Mouse (Mus musculus) neural tube, embryonic 11.5 days (tissue): ENCODE measurements around the gene Ceacam1. TPM values are rescaled to one million over a fixed set of nuclear protein-coding genes. Genes with fewer than 3 reads are reported as not detected.
"Not testable (repeated sequence)": the region's sequence is repeated elsewhere in the genome, so short reads cannot be mapped to it uniquely, and the experiment has no call there.

Experiments
- ATAC-seq: fragments of 200-750 bp; cut with Nextera tagmentation; 2 replicates; pipeline ENCODE4 v1.8.0; 2017; ENCODE audit warnings: moderate number of reproducible peaks, mild to moderate bottlenecking, moderate TSS enrichment, moderate library complexity; ENCODE audit not compliant: insufficient read depth, low FRiP score, low TSS enrichment
- DNase-seq: peaks from one replicate; pipeline ENCODE4 v3.0.0-alpha.2; 2015; ENCODE audit warnings: low spot score
- H3K27ac ChIP-seq: fragments of 300-500 bp; sonication (generic); 2 replicates; pipeline ENCODE4 v1.5.1; 2014; ENCODE audit warnings: low read depth, mild to moderate bottlenecking, low read length
- H3K27me3 ChIP-seq: fragments of 300-500 bp; sonication (generic); 2 replicates; pipeline ENCODE4 v1.6.1; 2014; ENCODE audit warnings: mild to moderate bottlenecking, low read length, mixed read lengths; ENCODE audit not compliant: control insufficient read depth, insufficient read depth
- H3K36me3 ChIP-seq: fragments of 300-500 bp; sonication (generic); 2 replicates; pipeline ENCODE4 v1.6.1; 2014; ENCODE audit warnings: mild to moderate bottlenecking, low read length, moderate library complexity, mixed read lengths; ENCODE audit not compliant: control insufficient read depth, insufficient read depth
- H3K4me1 ChIP-seq: fragments of 300-500 bp; sonication (generic); 2 replicates; pipeline ENCODE4 v1.6.1; 2014; ENCODE audit warnings: low read length, mixed read lengths; ENCODE audit not compliant: control insufficient read depth, insufficient read depth
- H3K4me2 ChIP-seq: fragments of 300-500 bp; sonication (generic); 2 replicates; pipeline ENCODE4 v1.6.1; 2014; ENCODE audit warnings: low read depth, mild to moderate bottlenecking, moderate library complexity
- H3K4me3 ChIP-seq: fragments of 300-500 bp; sonication (generic); 2 replicates; pipeline ENCODE4 v1.5.1; 2014; ENCODE audit warnings: low read depth, low read length
- H3K9ac ChIP-seq: fragments of 300-500 bp; sonication (generic); 2 replicates; pipeline ENCODE4 v1.6.1; 2014; ENCODE audit warnings: mild to moderate bottlenecking, low read length
- H3K9me3 ChIP-seq: fragments of 300-500 bp; sonication (generic); 2 replicates; pipeline ENCODE4 v1.6.1; 2016; ENCODE audit warnings: low read length; ENCODE audit not compliant: control insufficient read depth
- whole genome bisulfite sequencing: fragments of 180-500 bp; shearing (Covaris S2); extraction: QIAGEN DNeasy Blood & Tissue Kit; methylation state at CpG from one replicate; pipeline ENCODE4 v1.1.7; 2014; 5-methylcytosine and 5-hydroxymethylcytosine counted together
- polyA plus RNA-seq: library from polyadenylated mRNA; unstranded; fragments of >200 nt; fragmentation: Nextera tagmentation; extraction: Ambion mirVana; gene quantifications from 2 replicates; pipeline ENCODE4 v1.2.1, GENCODE M21; 2014

Ceacam1 gene
- polyA plus RNA-seq, 1 experiment from 2014 or later: 1.0 TPM

- ATAC-seq (no peak), DNase-seq (no peak)
- Histone ChIP-seq H3K36me3 (no peaks in the 10 kb centered on the region), H3K4me1 (no peaks in the 10 kb centered on the region), H3K27ac (no peak overlapping the region), H3K4me2 (no peak overlapping the region), H3K4me3 (no peak overlapping the region), H3K9me3 (no peaks in the 10 kb centered on the region), H3K27me3 (no peaks in the 10 kb centered on the region), H3K9ac (no peak overlapping the region)
- WGBS: 78% methylated on average over 8 of the region's 8 CpGs
Observed at GRCm38 (mm10) chr7:25483133-25483735, 5.8 kb upstream of the Ceacam1 start.

- not testable (repeated sequence) for DNase-seq, H3K9me3 ChIP-seq, ATAC-seq, H3K4me3 ChIP-seq, H3K36me3 ChIP-seq, H3K4me1 ChIP-seq, H3K9ac ChIP-seq, H3K4me2 ChIP-seq, H3K27ac ChIP-seq, H3K27me3 ChIP-seq
- WGBS: 69% methylated on average over 8 of the region's 8 CpGs
Observed at GRCm38 (mm10) chr7:25480791-25481190, 3.4 kb upstream of the Ceacam1 start.

- H3K4me3 ChIP-seq: no peak overlapping the region
- H3K27ac ChIP-seq: no peak overlapping the region
- H3K27me3 ChIP-seq: no peaks in the 10 kb centered on the region
- no peak overlapping the region for H3K4me2 ChIP-seq
- DNase-seq (peak; percentile 35), ATAC-seq (no peak)
- 0% methylated on average over 1 of the region's 1 CpGs for WGBS
- no peaks in the 10 kb centered on the region for H3K36me3 ChIP-seq
- H3K9ac ChIP-seq: no peak overlapping the region
- no peaks in the 10 kb centered on the region for H3K4me1 ChIP-seq
- H3K9me3 ChIP-seq: no peaks in the 10 kb centered on the region
Observed at GRCm38 (mm10) chr7:25479440-25479839, 2.0 kb upstream of the Ceacam1 start.

DNA sequence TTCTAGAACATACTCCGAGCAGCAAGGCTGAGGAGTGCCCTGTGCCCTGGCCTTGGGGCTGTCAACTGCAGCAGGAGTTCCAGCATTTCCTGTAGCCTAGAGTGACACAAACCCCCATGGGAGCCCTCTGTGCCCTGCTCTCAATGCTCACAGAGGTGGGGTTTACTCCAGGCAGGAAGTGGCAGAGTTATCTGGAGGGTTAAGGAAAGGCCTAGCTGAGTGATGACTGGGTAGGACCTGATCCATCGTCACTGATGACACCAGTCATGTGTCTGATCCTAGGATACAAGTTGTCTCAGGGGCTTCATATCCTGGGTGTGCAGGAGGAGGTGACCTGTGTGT lies 320 bp upstream of the Ceacam1 start:
- H3K4me2 ChIP-seq, H3K27ac ChIP-seq, H3K27me3 ChIP-seq, H3K36me3 ChIP-seq, ATAC-seq, H3K9ac ChIP-seq, DNase-seq, H3K4me3 ChIP-seq, H3K4me1 ChIP-seq, H3K9me3 ChIP-seq: not testable (repeated sequence)
- WGBS: 76% methylated on average over 1 of the region's 2 CpGs

GRCm38 (mm10) chr7:25471821-25472220 lies 5.6 kb downstream of the Ceacam1 start:
- not testable (repeated sequence) for H3K4me1 ChIP-seq, H3K4me3 ChIP-seq, H3K36me3 ChIP-seq, H3K27ac ChIP-seq, DNase-seq, H3K9me3 ChIP-seq, H3K4me2 ChIP-seq, H3K27me3 ChIP-seq, ATAC-seq, H3K9ac ChIP-seq
- 89% methylated on average over 6 of the region's 6 CpGs for WGBS

GRCm38 (mm10) chr7:25465586-25465985 lies 11.8 kb downstream of the Ceacam1 start:
- 86% methylated on average over 3 of the region's 3 CpGs for WGBS
- not testable (repeated sequence) for H3K9ac ChIP-seq, H3K4me3 ChIP-seq, ATAC-seq, DNase-seq, H3K36me3 ChIP-seq, H3K9me3 ChIP-seq, H3K4me1 ChIP-seq, H3K27ac ChIP-seq, H3K4me2 ChIP-seq, H3K27me3 ChIP-seq

DNA sequence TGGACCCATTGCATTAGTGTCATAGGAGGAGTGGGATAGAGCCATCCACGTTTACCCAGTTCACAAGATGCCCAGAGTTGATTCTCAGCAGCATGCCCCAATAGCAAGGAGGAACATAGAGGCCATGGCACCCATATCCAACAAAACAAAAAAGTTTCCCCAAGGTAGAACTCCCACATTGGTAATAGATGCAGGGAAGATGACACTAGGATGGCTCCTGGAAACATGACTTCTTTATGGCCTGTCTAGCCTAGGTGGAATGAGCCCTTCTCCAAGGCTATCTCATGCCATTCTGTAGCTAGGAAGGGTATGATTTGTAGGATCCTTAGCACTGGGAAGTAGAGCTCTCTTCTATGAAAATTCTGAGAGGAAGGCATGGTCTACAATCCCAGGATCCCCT lies 12.4 kb downstream of the Ceacam1 start:
- no peak for DNase-seq
- no peak overlapping the region for H3K9ac ChIP-seq
- no peaks in the 10 kb centered on the region for H3K27me3 ChIP-seq
- H3K27ac ChIP-seq: no peak overlapping the region
- H3K4me1 ChIP-seq: no peaks in the 10 kb centered on the region
- H3K36me3 ChIP-seq: no peaks in the 10 kb centered on the region
- ATAC-seq: no peak
- H3K4me2 ChIP-seq: no peak overlapping the region
- no peak overlapping the region for H3K4me3 ChIP-seq
- H3K9me3 ChIP-seq: no peaks in the 10 kb centered on the region
- 62% methylated on average over 1 of the region's 1 CpGs for WGBS

DNA sequence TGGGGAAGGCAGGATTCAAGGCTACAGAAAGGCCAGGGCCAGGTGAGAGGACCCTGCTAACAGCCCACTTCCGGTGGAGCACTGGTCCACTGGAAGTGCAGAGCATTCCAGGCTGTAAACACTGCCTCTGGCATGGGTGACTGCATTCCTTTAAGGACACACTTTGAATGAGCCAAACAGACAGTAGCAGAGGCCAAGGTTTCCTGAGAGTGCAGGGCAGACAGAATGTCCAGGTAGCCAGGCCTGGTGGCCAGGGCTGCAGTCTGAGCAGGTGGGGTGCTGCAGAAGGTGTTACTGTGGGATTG lies 15.4 kb downstream of the Ceacam1 start:
- not testable (repeated sequence) for ATAC-seq, H3K36me3 ChIP-seq

DNA sequence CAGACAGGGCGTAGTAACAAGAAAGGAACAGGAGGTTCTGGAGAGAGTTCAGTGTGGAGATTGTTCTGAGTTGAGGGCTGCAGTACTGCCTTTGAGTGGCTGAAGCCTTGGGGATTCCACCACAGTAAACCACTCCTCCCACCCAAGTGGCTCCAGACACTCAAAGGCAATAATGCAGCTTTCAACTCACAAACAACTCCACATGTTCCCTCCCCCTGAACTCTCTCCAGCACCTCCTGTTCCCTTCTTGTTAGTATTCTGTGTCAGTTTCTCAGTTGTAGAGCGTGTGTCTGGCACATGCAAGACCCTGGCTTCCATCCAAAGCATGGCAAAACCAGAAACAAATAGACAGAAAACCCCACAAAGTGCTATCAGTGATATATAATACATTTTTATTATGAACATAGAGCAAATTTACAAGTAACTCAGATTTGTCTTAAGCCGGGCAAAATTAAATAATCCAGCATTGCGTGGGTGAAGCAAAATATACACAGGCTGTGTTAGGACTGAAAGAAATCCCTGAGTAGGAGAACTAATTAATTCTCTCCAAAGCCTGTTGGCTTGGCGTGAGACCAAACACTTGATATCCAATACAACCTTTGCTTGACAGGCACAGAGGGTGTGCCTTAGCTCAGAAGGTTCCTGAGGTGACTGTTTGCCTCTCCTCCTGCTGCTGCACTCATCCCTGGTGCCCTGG lies 15.9 kb downstream of the Ceacam1 start:
- not testable (repeated sequence) for ATAC-seq, H3K36me3 ChIP-seq
- 84% methylated on average over 4 of the region's 5 CpGs for WGBS

More for the DNA sequence above, 15.4 kb downstream of the Ceacam1 start:
- H3K27ac ChIP-seq, H3K4me2 ChIP-seq, H3K4me3 ChIP-seq, DNase-seq, H3K27me3 ChIP-seq, H3K4me1 ChIP-seq, H3K9ac ChIP-seq, H3K9me3 ChIP-seq: not testable (repeated sequence)
- no CpG with 5 or more reads among the region's 1 CpGs for WGBS

More for the DNA sequence above, 15.9 kb downstream of the Ceacam1 start:
- H3K4me2 ChIP-seq, DNase-seq, H3K9ac ChIP-seq, H3K27ac ChIP-seq, H3K4me1 ChIP-seq, H3K4me3 ChIP-seq, H3K27me3 ChIP-seq, H3K9me3 ChIP-seq: not testable (repeated sequence)
